Mouse (Mus musculus): ENCODE measurements around the gene 1700067P10Rik.

The 1700067P10Rik gene

DNA sequence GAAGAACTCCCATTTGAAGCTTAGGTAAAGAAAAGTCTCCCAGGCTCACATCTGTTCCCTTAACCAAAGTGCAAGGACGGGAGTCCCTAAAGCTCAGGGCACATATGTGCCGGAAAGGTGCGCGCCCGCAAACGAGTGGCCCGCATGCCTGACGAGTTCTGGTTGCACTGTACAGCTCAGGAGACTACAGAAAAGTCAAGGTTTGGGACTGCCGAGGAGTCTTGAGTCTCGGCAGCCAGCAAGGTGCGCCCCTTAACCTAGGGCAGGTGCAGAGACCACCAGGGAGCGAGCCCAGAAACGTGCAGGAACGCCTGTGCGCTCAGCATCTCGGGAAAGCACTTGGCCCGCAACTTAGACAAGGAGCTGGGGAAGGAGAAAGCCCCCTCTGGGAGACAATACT lies 7.2 kb downstream of the 1700067P10Rik start:
- DNase-seq (ENCODE audit: low read depth) = peak; percentile 20

DNA sequence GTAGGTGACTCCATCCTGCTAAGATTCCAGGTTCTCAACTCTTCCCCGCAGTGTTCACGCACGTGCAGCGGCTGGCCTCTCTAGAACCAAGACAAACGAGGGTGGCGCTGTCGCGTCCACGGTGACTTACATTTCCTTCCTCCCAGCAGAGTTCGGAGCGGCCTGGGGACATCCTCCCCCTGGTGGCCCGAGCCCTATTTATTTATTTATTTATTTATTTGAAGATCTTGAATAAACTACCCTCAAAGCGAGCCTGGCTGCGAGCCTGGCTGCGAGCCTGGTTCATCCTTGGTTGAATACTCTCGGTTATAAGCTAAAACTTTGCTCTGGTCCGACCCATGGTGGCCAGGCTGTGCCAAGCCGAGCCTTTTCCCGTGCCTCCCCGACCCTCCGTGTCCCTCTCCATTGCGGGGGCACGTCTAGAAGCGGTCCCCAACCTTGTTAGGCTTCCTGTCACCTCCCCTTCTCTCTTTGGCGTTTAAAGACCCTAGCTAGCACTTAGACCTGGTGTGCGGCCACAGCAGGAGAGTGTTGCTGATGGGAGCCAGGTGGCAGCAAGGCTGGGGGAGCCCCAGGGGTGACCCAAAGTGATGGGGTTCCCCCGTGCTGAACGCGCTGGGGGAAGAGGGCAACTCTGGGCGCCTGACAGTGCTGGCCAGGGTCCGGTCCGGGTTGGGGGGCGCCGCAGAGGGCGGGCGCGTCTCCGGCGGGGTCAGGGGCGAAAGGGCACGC lies 8.1 kb downstream of the 1700067P10Rik start:
- peak; percentile 72 for DNase-seq (ENCODE audit: low read depth)

DNA sequence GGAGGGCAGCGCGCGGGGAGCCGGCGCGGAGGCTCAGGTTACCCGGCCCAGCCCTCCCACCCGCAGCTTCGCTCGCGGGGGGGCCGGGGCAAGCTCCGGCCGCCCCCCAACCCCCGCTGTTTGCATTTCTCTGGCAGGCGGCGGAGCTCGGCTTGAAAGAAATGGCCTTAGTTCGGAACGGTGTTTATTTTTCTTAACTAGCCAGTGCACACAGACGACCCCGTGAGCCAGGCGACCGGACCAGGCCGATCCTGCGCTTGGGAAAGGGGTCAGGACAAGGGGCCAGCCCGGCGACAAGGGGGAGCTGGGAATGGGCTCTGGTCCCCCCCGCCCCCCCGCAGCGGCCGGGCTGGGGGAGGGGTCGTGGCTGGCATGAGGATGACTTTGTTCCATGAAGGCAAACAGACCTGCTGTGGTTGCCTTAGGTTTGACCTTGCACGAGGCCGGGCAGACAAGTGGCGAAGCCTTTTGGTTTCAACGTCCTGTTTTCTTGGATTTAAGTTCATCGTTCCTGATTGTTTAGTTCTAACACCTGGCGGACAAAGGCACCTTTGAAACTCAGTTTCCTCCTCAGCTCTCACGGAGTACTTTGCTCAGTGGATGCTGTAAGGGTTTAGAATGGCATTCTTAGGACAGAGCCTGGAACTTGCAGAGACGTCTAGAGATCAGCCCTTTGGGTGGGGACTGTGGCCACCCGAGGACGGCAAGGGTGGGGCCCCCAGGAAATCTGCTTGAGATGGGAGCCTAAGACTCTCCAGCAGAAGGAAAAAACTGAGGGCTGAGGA lies 8.8 kb downstream of the 1700067P10Rik start:
- DNase-seq (ENCODE audit: low read depth) = no peak

DNA sequence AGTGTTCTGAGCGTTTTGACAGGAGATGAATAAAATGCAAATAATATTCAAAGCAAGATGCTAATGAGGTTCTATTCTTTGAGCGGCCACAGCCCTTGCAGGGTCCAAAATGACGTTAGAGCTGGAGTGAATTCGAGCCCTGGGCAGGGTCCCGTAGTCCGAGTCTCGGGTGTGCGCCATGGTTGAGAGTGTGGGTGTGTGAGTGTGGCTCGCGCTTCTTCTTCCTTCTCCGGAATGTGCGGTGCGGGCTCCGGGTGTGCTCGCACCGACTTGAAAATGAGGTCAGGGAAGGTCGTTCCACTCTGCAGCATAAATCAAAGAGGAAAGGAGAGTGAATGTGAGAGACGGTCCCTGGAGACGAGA lies 9.4 kb downstream of the 1700067P10Rik start:
- peak; percentile 33 for DNase-seq (ENCODE audit: low read depth)

DNA sequence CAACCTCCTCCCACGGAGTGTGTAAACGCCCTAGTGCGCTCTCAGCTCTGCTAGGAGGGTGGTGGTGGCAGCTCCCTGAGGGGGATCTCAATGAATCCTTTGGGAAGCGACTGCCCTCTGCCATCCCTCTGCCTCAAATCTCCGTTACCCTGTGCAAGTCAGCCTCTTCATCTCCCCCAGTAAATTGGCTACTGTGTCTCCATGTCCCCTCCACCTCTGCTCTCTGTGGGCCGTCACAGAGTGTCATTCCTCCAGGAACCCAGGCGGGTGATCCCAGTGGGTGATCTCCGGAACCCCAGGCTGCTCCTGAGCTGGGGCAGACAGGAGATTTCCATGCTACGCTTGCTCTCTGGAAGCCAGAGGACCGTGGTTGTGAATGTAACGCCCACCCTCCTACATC lies 10.2 kb downstream of the 1700067P10Rik start:
- no peak for DNase-seq (ENCODE audit: low read depth)

DNA sequence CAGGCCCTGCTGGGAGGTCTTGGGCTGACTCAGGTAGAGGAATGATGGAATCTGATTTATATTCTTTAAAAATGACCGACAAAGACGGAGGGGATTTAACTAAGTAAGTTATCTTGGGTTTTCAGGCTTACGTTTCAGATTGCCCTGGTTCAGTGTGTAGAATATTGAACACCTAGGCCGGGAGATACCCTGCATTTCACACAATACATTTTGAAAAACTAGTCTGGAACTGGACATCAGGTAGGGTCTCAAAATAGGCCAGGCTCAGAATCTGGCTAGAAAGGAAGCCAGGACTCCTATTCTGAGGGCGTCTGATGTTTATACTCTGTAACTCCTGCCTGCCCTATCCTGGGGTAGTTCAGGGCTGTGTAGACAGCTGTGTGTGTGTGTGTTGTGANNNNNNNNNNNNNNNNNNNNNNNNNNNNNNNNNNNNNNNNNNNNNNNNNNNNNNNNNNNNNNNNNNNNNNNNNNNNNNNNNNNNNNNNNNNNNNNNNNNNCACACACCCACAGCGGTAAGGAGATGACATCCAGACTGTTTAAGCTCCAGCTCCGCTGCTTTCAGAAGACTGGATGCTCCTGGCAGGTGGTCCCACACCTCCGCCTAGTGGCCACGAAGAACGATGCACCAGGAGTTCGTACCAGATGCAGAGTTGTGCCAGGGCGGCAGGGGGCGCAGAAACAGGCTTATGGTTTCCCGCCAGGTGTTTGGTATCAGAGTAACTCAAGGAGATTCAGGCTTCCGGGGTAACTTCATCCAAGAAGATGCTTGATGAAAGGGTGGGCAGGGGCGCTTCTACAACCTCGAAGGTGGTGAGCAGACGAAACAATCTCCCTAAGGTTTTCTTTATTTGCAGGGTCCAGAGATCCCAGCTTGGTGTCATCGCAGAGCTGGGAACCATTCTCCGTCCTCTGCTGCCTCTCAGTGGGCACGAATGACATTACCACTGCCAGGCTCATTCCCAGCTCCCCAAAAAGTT lies 11.6 kb downstream of the 1700067P10Rik start:
- DNase-seq (ENCODE audit: low read depth) = peak; percentile 91

DNA sequence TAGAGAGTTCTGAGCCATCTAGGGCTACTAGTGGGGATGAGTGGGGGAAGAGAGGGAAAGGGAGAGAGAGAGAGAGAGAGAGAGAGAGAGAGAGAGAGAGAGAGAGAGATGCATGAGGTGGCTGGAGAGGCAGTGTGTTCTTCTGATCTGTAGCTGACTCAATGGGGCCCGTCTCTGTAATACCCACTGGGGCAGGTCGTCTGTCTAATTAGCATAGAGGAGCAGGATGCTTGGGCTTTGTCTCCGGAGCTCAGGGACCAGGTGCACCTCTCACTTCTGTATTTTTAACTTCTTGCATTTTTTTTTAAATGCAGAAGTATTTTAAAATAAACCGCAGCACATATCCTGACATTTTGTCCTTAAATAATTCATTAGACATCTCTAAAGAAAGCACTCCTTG lies 18.2 kb downstream of the 1700067P10Rik start:
- DNase-seq (ENCODE audit: low read depth) = no peak

DNA sequence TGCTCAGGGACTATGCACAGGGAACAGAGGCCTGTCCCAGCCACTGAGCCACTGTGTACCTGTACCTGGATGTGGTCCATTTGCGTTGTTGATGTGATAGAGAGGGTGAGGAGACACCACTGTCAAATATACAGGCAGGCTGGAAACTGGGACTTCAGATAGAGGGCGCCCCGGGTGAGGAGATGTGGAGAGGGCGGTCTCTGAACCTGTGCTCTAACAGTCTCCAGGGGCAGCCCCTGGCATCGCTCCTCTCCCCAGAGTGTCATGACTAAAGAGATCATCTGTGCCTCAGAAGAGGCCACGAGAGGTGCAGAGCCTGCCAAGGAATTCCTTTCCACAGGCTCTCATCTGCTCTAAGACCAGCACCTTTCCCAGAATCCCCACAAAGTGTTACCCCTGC lies 18.7 kb downstream of the 1700067P10Rik start:
- DNase-seq (ENCODE audit: low read depth) = no peak

DNA sequence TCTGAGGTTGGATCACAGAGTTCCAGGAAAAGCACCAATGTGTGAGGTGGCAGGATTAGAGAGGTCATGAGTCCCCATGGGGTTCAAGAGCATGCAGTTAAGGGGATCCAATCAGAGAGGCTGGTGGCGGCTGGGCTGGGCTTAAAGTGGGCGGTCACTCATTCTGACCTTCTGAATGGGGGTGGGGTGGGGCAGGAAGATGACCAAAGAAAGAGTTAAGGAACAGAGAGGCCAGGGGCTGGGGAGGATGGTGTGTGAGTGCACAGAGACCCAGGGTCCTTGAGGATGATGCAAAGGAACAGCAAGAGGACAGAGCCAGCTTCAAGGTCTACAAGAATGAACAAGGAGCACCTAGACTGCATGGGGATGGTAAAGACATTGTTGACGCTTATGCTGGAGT lies 19.4 kb downstream of the 1700067P10Rik start:
- no peak for DNase-seq (ENCODE audit: low read depth)

DNA sequence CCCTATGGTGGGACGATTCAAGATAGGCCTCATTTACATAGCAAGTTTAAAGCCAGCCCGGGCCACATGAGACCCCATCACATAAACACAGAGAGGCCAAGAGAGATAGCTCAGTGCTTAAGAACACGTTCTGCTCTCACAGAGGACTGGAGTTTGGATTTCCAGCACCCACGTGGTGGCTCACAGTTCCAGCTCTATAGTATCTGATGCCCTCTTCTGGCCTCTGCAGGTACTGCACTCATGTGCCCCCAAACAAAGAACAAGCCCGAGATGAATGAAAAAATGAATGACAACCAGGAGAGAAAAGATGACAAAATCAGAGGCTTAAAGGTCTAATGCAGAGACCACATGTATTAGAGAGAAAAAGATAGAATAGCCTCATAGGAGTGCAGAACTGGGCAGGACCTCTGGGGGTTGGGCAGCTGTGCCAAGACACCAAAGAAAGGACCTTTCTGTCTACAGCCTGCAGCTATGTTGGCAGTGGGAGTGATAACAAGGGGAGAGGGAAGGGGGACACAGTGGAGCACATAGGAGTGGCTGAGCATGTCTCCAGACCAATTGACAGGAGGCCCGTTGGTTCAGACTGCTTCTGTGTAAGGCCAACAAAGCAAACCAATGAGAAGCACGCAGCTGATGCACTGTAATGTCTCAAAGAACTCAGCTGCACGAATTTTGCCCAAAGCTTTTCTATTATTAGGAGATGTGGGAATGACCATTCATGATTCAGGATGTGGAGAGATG lies 21.6 kb downstream of the 1700067P10Rik start:
- peak; percentile 68 for DNase-seq (ENCODE audit: low read depth)

DNA sequence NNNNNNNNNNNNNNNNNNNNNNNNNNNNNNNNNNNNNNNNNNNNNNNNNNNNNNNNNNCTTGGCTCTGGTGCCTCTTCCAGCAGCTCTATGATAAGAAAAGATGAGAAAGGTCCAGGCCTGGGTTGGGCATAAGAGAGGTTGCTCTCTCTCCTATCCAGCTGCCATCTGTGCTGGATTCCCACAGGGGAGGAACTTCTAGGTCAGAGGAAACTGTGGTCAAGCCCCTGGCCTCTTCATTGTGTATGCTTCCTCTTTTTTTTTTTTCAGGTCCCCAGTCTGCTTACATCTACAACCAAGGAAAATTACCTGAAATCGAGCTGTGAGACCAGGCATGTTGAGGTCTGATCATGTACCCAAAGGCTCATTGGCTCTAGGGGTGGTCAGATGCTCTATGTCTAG lies 29.5 kb downstream of the 1700067P10Rik start:
- DNase-seq (ENCODE audit: low read depth) = no peak

DNA sequence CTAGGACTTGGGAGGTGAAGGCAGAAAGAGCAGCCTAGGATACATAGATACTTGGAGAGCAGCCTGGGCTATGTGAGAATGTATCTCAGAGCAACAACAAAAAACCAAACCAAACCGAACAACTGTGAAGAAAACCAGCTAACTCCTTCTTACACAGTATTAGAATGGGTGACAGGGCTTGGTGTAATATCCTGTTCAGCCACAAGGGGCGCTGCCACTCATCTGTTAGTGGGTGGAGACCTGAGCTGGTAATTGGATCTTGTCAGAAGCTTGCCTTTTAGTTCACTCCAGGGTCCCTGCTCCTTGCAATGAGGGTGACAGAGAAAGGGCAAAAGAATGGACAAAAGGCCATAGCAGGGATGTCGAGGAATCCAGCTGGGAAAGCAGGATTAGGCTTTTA lies 30.5 kb downstream of the 1700067P10Rik start:
- peak; percentile 74 for DNase-seq (ENCODE audit: low read depth)

DNA sequence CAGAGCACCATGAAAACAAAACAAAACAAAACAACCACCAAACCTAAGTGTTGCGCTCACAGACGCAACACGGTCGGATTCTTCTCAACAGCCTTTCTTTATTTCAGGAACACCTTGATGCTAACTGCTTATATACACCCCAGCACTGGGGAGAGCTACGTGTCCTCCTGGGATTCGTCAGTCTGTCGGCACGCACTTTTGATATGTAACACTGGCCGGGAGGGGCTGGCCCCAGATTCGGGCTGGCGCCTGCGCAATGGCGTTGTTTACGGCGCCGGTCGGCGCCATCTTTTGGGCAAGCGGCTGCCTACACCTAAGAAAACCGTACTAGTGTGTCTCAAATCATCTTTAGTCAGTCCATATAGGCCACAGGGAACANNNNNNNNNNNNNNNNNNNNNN lies 31.3 kb downstream of the 1700067P10Rik start:
- no peak for DNase-seq (ENCODE audit: low read depth)

DNA sequence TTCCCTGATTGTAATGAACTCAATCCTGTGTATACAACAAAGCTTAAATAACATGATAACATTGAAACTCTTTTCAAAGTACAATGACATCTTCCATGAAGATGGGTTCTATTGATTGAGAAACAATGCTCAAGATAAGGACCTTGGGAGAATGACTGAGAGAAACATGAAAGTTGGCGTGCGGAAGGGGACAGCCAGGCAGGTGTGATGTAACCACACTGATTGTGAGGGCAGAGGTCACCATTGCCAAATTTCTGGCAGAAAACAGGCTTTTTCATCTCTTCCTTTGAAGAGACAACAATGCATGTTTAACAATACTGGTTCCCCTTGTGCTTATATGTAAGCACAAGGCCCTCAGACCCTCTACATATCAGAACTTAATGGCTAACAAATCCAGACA lies 43.7 kb downstream of the 1700067P10Rik start:
- DNase-seq (ENCODE audit: low read depth) = no peak

Measured in naive thymus-derived CD4-positive, alpha-beta T cell, adult 2 months (primary cell).